Mouse (Mus musculus) liver, embryonic 13.5 days (tissue): Measurements from ENCODE around the gene Aspscr1. TPM values are rescaled to one million over a fixed set of nuclear protein-coding genes. Genes with fewer than 3 reads are reported as not detected.

Experiments
- ATAC-seq: fragments of 200-750 bp; cut with Nextera tagmentation; 2 replicates; pipeline ENCODE4 v1.8.0; 2017; ENCODE audit warnings: low read depth, mild to moderate bottlenecking, moderate number of reproducible peaks, moderate library complexity
- DNase-seq: peaks from one replicate; pipeline ENCODE4 v3.0.0; 2022
- H3K27ac ChIP-seq: fragments of 300-500 bp; sonication (generic); 2 replicates; pipeline ENCODE4 v1.5.1; 2015; ENCODE audit warnings: moderate library complexity, mild to moderate bottlenecking, inconsistent platforms
- H3K27me3 ChIP-seq: fragments of 300-500 bp; sonication (generic); 2 replicates; pipeline ENCODE4 v1.6.1; 2015; ENCODE audit warnings: mild to moderate bottlenecking, inconsistent platforms
- H3K36me3 ChIP-seq: fragments of 300-500 bp; sonication (generic); 2 replicates; pipeline ENCODE4 v1.6.1; 2015; ENCODE audit warnings: mild to moderate bottlenecking, inconsistent platforms
- H3K4me1 ChIP-seq: fragments of 300-500 bp; sonication (generic); replicated peaks from 2 replicates; pipeline ENCODE4 v1.6.1; 2015; ENCODE audit warnings: inconsistent platforms
- H3K4me2 ChIP-seq: fragments of 300-500 bp; sonication (generic); 2 replicates; pipeline ENCODE4 v1.6.1; 2015; ENCODE audit warnings: inconsistent platforms, mild to moderate bottlenecking, moderate library complexity
- H3K4me3 ChIP-seq: fragments of 300-500 bp; sonication (generic); replicated peaks from 2 replicates; pipeline ENCODE4 v1.5.1; 2015; ENCODE audit warnings: mild to moderate bottlenecking, inconsistent platforms
- H3K9ac ChIP-seq: fragments of 300-500 bp; sonication (generic); 2 replicates; pipeline ENCODE4 v1.6.1; 2015; ENCODE audit warnings: mild to moderate bottlenecking, inconsistent platforms
- H3K9me3 ChIP-seq: fragments of 300-500 bp; sonication (generic); replicated peaks from 2 replicates; pipeline ENCODE4 v1.6.1; 2016; ENCODE audit warnings: inconsistent platforms
- WGBS: fragments of 180-500 bp; shearing (Covaris S2); methylation state at CpG from one replicate; pipeline ENCODE4 v1.1.7; 2015; ENCODE audit not compliant: insufficient replicate concordance; 5-methylcytosine and 5-hydroxymethylcytosine counted together
- polyA plus RNA-seq: library from polyadenylated mRNA; unstranded; fragments of >200 nt; fragmentation: Nextera tagmentation; extraction: Ambion mirVana; gene quantifications from 2 replicates; pipeline ENCODE4 v1.2.1, GENCODE M21; 2015

Gene Aspscr1
- polyA plus RNA-seq, 1 experiment from 2014 or later = 49.2 TPM

GRCm38 (mm10) chr11:120719841-120720376, 47.1 kb downstream of the Aspscr1 start:
- no peak overlapping the region for H3K4me3 ChIP-seq
- WGBS = 82% methylated on average over 13 of the region's 13 CpGs
- no peak overlapping the region for H3K4me2 ChIP-seq
- no peak overlapping the region for H3K27ac ChIP-seq
- H3K9me3 ChIP-seq = no peaks in the 10 kb centered on the region
- peaks cover 41% of the 10 kb centered on the region for H3K27me3 ChIP-seq
- ATAC-seq (no peak), DNase-seq (no peak)
- H3K4me1 ChIP-seq = peaks cover 30% of the 10 kb centered on the region
- H3K36me3 ChIP-seq = peaks cover 32% of the 10 kb centered on the region
- no peak overlapping the region for H3K9ac ChIP-seq

GRCm38 (mm10) chr11:120720450-120720849, 47.7 kb downstream of the Aspscr1 start:
- WGBS = 13% methylated on average over 17 of the region's 17 CpGs
- Histone ChIP-seq H3K4me3 (peak overlapping the region; percentile 58; the same call in 1 of the 2 replicates), H3K4me1 (peaks cover 25% of the 10 kb centered on the region), H3K9me3 (no peaks in the 10 kb centered on the region), H3K9ac (no peak overlapping the region), H3K27ac (no peak overlapping the region), H3K27me3 (peaks cover 44% of the 10 kb centered on the region), H3K36me3 (peaks cover 31% of the 10 kb centered on the region), H3K4me2 (peak overlapping the region; percentile 81)
- DNase-seq (peak; percentile 76), ATAC-seq (no peak)

GRCm38 (mm10) chr11:120721124-120722066, 48.6 kb downstream of the Aspscr1 start, which contains the start of gene Rac3:
TSS of gene Rac3 (plus strand) at chr11:120721470.
- peaks cover 52% of the 10 kb centered on the region for H3K27me3 ChIP-seq
- no peak within 1 kb of the TSS for H3K27ac ChIP-seq
- DNase-seq = no peak
- 1% methylated on average over 88 of the region's 90 CpGs for WGBS
- peak within 1 kb of the TSS; percentile 58 for H3K4me3 ChIP-seq
- peak within 1 kb of the TSS; percentile 61 for H3K9ac ChIP-seq
- peak; percentile 49 for ATAC-seq
- H3K36me3 ChIP-seq = peaks cover 25% of the 10 kb centered on the region; the same call in 1 of the 2 replicates
- H3K4me2 ChIP-seq = peak within 1 kb of the TSS; percentile 81
- peaks cover 25% of the 10 kb centered on the region for H3K4me1 ChIP-seq
- no peaks in the 10 kb centered on the region for H3K9me3 ChIP-seq

- Histone ChIP-seq H3K4me3 (peak overlapping the region; percentile 58), H3K9ac (peak overlapping the region; percentile 61), H3K27me3 (peaks cover 52% of the 10 kb centered on the region), H3K36me3 (peaks cover 22% of the 10 kb centered on the region; the same call in 1 of the 2 replicates), H3K27ac (no peak overlapping the region), H3K9me3 (no peaks in the 10 kb centered on the region), H3K4me1 (peaks cover 32% of the 10 kb centered on the region), H3K4me2 (peak overlapping the region; percentile 81)
- 21% methylated on average over 21 of the region's 21 CpGs for WGBS
- DNase-seq = no peak
- ATAC-seq = no peak
Measured at GRCm38 (mm10) chr11:120722067-120722630, 49.4 kb downstream of the Aspscr1 start.

- H3K9me3 ChIP-seq = no peaks in the 10 kb centered on the region
- H3K9ac ChIP-seq = no peak overlapping the region
- H3K4me1 ChIP-seq = peaks cover 32% of the 10 kb centered on the region
- ATAC-seq = no peak
- no peak for DNase-seq
- peaks cover 52% of the 10 kb centered on the region for H3K27me3 ChIP-seq
- H3K27ac ChIP-seq = no peak overlapping the region
- WGBS = 76% methylated on average over 11 of the region's 11 CpGs
- no peak overlapping the region for H3K4me2 ChIP-seq
- peaks cover 16% of the 10 kb centered on the region; the same call in 1 of the 2 replicates for H3K36me3 ChIP-seq
- H3K4me3 ChIP-seq = no peak overlapping the region
Measured at GRCm38 (mm10) chr11:120722761-120723382, 50.1 kb downstream of the Aspscr1 start.

- 81% methylated on average over 7 of the region's 7 CpGs for WGBS
- H3K4me3 ChIP-seq = no peak overlapping the region
- H3K27ac ChIP-seq = no peak overlapping the region
- peaks cover 54% of the 10 kb centered on the region for H3K27me3 ChIP-seq
- H3K36me3 ChIP-seq = peaks cover 10% of the 10 kb centered on the region; the same call in 1 of the 2 replicates
- no peak for ATAC-seq
- H3K9ac ChIP-seq = no peak overlapping the region
- H3K4me2 ChIP-seq = no peak overlapping the region
- DNase-seq = no peak
- no peaks in the 10 kb centered on the region for H3K9me3 ChIP-seq
- H3K4me1 ChIP-seq = peaks cover 32% of the 10 kb centered on the region
Measured at GRCm38 (mm10) chr11:120723509-120723908, 50.7 kb downstream of the Aspscr1 start.

GRCm38 (mm10) chr11:120726243-120727168, 53.7 kb downstream of the Aspscr1 start:
- H3K9me3 ChIP-seq = no peaks in the 10 kb centered on the region
- peak overlapping the region; percentile 73 for H3K9ac ChIP-seq
- peak overlapping the region; percentile 67 for H3K4me3 ChIP-seq
- H3K27ac ChIP-seq = no peak overlapping the region
- H3K4me2 ChIP-seq = peak overlapping the region; percentile 86
- no peak for DNase-seq
- ATAC-seq = peak; percentile 57
- peaks cover 48% of the 10 kb centered on the region for H3K27me3 ChIP-seq
- WGBS = 22% methylated on average over 34 of the region's 36 CpGs
- no peaks in the 10 kb centered on the region for H3K36me3 ChIP-seq
- H3K4me1 ChIP-seq = peaks cover 29% of the 10 kb centered on the region

- H3K36me3 ChIP-seq = no peaks in the 10 kb centered on the region
- peak within 1 kb of the TSS; percentile 73 for H3K9ac ChIP-seq
- no peaks in the 10 kb centered on the region for H3K9me3 ChIP-seq
- peak within 1 kb of the TSS; percentile 86 for H3K4me2 ChIP-seq
- peak; percentile 88 for ATAC-seq
- peak; percentile 81 for DNase-seq
- WGBS = under 1% methylated on average over 14 of the region's 14 CpGs
- H3K4me1 ChIP-seq = peaks cover 23% of the 10 kb centered on the region
- H3K27ac ChIP-seq = no peak within 1 kb of the TSS
- peaks cover 47% of the 10 kb centered on the region for H3K27me3 ChIP-seq
- H3K4me3 ChIP-seq = peak within 1 kb of the TSS; percentile 67
Measured at GRCm38 (mm10) chr11:120727169-120727527, 54.4 kb downstream of the Aspscr1 start, which contains the start of gene Dcxr. TSS of gene Dcxr (minus strand) at chr11:120727281.

GRCm38 (mm10) chr11:120727564-120727963, 54.8 kb downstream of the Aspscr1 start:
- H3K36me3 ChIP-seq = no peaks in the 10 kb centered on the region
- H3K9ac ChIP-seq = no peak overlapping the region
- 44% methylated on average over 12 of the region's 12 CpGs for WGBS
- peaks cover 21% of the 10 kb centered on the region for H3K4me1 ChIP-seq
- H3K27ac ChIP-seq = no peak overlapping the region
- H3K4me2 ChIP-seq = peak overlapping the region; percentile 86
- H3K4me3 ChIP-seq = 0 out of 2 replicates have a peak overlapping the region, but pooled peaks have one; percentile 67
- H3K9me3 ChIP-seq = no peaks in the 10 kb centered on the region
- peaks cover 46% of the 10 kb centered on the region for H3K27me3 ChIP-seq
- DNase-seq (no peak), ATAC-seq (no peak)

- peaks cover 21% of the 10 kb centered on the region for H3K4me1 ChIP-seq
- DNase-seq (no peak), ATAC-seq (no peak)
- H3K4me2 ChIP-seq = peak overlapping the region; percentile 37
- H3K36me3 ChIP-seq = no peaks in the 10 kb centered on the region
- no peak overlapping the region for H3K4me3 ChIP-seq
- H3K9ac ChIP-seq = no peak overlapping the region
- peaks cover 37% of the 10 kb centered on the region for H3K27me3 ChIP-seq
- WGBS = 66% methylated on average over 11 of the region's 11 CpGs
- H3K27ac ChIP-seq = no peak overlapping the region
- no peaks in the 10 kb centered on the region for H3K9me3 ChIP-seq
Measured at GRCm38 (mm10) chr11:120728530-120729240, 55.9 kb downstream of the Aspscr1 start.
